Mouse (Mus musculus): ENCODE results near the gene Dbr1.
"Not testable (repeated sequence)": the region's sequence is repeated elsewhere in the genome, so short reads cannot be mapped to it uniquely, and the experiment has no call there.

The Dbr1 gene

GRCm38 (mm10) chr9:99575677-99576480 is at the start of gene Dbr1:
Gene Dbr1, plus strand, starts transcription at chr9:99575799.
- DNase-seq (ENCODE audit: extremely low spot score, low spot score) = peak; percentile 92

GRCm38 (mm10) chr9:99531865-99532264 is 43.7 kb upstream of the Dbr1 start:
- DNase-seq (ENCODE audit: extremely low spot score, low spot score) = no peak

GRCm38 (mm10) chr9:99546259-99546658 is 29.3 kb upstream of the Dbr1 start:
- no peak for DNase-seq (ENCODE audit: extremely low spot score, low spot score)

DNA sequence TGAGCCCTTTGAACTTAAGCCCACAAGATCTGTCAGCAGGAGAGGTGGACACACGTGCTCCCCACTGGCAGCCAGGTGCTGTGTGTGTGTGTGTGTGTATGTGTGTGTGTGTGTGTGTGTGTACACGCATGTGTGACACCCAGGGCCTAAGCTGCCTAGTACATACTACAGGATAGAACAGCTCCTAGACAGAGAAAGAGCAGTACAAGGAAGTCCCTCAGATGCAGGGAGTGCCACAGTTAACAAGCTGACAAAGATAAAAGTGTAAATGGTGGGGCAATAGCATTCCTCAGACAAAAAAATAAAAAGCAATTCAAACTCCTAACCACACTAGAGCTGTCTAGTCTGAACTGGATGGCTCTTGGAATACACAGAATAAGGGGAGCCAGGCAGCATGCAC is 23.5 kb upstream of the Dbr1 start:
- DNase-seq (ENCODE audit: extremely low spot score, low spot score) = no peak

DNA sequence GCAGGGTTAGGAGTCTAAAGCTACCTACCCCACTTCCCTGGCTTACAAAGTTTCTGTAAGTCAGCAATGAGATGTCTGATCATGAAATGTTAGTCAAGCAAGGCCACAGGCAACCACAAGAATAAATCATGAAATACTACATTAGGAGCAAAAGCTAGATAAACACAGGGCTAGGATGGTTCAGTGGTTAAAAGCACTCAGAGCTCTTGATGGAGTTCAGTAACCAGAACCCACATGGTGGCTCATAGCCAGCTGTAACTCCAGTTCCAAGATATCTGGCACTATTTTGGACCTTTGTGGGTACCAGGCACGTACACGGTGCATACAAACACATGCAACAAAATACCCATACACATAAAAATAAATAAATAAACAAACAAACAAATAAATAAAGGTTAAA is 22.6 kb upstream of the Dbr1 start:
- no peak for DNase-seq (ENCODE audit: extremely low spot score, low spot score)

DNA sequence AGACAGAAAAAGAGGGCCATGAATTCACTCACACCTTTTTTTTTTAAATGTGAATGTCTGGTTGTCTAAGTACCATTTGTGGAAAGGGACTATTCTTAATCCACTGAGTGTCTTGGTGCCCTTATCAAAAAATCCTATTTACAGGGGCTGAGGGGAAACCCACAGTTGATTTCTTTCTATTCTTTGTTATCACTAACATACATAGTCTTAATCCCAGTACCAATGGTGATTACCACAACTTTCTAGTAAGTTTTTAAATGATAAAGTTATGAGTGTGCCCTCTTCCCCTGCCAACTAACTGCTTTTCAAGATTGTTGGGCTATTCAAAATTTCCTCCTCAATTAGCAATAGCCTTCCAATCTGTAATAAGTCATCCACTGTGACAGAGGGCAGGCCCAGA is 21.5 kb upstream of the Dbr1 start:
- no peak for DNase-seq (ENCODE audit: extremely low spot score, low spot score)

GRCm38 (mm10) chr9:99555253-99555652 is 20.3 kb upstream of the Dbr1 start:
- DNase-seq (ENCODE audit: extremely low spot score, low spot score) = no peak

DNA sequence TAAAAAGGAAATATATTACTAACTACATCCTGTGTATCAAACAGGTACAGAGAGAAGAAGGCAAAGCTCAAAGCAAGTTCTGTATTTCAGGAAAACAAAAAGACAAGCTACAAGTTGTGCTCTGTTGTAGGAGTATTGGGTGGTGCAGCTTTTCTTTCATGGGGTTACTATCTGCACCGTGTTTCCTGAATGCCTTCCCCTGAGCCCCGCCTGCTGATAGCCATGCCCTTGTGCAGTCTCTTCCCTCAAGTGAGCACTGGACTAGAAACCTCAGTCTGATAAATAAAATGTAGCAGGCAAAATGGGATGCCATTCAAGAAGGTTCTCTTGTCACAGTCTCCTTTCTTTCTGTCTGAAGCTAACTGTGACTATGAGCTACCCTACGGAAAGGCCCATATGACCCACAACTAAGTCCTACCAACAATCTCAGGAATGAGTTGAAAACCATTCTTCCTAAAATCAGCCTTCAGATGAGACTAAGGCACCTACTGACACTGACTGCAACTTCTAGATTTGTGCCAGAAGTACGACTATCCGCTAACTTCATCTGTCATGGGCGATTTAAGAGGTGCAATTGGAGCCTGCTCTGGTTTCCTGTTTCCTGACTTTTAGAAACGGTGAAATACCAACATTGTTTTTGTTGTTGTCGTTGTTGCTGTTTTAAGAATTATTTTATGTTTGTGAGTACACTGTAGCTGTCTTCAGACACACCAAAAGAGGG is 17.9 kb upstream of the Dbr1 start:
- no peak for DNase-seq (ENCODE audit: extremely low spot score, low spot score)

DNA sequence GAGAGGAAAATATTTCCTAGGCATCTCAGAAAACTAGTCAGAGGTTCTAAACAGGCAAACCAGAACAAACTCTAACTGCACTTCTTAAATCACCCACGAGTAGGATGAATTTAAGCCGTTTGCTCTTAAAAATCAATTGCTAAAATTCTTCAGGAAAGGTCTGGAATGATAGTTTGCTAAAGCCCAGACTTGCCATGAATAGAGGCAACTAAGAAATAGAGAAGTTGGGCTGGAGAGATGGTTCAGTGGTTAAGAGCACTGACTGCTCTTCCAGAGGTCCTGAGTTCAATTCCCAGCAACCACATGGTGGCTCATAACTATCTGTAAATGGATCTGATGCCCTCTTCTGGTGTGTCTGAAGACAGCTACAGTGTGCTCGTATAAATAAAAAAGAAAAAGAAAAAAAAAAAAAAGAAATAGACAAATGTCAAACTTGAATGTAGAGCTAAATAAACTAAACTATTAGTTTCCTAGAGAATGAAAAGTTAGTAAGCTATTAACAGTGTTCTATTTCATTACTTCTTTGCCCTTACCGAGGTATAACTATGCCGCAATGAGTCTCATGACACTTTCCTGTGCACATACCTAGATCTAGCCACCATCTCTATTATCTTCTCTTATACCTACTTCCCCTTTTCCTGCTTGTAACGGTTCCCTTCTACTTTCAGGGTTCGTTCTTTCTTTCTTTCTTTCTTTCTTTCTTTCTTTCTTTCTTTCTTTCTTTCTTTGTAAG is 16.6 kb upstream of the Dbr1 start:
- DNase-seq (ENCODE audit: extremely low spot score, low spot score) = no peak

DNA sequence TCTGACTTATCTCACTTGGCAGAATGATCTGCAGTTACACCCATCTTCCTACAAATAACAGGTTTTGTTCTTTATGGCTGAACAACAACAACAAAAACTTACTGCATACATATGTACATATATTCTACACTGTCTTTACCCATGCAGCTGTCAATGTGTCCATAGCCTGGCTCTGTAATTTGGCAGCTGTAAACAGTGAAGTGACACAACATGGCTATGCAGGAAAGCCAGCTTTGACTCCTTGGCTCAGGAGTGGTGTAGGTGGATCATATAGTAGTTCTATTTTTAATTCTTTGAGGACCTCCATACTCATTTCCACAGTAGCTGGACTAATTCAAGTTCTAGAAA is 16.1 kb upstream of the Dbr1 start:
- DNase-seq (ENCODE audit: extremely low spot score, low spot score) = no peak

DNA sequence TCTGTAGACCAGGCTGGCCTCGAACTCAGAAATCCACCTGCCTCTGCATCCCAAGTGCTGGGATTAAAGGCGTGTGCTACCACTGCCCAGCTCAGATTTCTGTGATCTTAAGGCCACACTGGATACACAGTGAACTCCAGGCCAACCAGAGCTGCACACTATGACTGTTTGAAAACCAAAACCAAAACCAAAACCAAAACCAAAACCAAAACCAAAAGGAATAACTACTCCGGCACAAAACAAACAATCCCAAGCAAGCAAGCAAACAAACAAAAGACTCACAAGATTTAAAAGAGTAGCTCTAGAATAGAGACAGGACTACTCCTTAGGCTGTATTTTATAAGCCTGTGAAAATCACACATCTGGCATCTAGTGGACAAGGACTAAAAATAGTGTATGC is 15.2 kb upstream of the Dbr1 start:
- no peak for DNase-seq (ENCODE audit: extremely low spot score, low spot score)

DNA sequence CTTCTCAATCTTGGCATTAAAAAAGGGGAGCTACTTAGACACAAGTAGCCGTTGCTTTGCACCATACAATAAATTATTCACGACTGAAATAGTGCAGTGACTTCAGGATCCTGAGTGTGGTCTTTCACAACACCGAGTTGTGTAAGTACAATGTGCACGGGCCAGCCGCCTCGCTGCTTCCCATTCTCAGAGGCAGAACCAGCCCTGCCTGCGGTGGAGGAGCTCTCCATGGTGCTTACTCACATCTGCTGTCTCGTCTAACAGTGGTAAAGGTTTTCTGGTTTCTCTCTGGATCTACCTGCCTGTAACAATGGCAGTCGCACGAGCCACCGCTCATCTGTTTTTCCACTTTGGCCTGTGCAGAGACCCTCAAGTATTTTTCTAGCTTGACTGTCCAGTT is 11.9 kb upstream of the Dbr1 start:
- peak; percentile 53 for DNase-seq (ENCODE audit: extremely low spot score, low spot score)

DNA sequence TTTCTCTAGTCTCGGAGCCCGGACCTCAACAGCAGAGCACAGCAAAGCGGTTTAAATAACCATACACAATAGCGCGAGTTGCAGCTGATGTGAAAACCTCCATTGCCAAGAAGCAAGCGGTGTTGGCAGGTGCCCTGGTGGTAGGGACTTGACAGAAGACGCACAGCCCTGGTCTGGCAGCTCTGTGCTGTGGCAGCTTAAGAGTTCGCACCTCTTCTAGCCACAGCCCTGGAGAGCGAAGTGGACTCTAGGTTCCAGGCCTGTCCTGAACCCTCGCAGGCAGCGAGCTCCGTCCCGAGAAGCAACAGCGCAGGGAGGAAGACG is 7.6 kb upstream of the Dbr1 start:
- DNase-seq (ENCODE audit: extremely low spot score, low spot score) = no peak

DNA sequence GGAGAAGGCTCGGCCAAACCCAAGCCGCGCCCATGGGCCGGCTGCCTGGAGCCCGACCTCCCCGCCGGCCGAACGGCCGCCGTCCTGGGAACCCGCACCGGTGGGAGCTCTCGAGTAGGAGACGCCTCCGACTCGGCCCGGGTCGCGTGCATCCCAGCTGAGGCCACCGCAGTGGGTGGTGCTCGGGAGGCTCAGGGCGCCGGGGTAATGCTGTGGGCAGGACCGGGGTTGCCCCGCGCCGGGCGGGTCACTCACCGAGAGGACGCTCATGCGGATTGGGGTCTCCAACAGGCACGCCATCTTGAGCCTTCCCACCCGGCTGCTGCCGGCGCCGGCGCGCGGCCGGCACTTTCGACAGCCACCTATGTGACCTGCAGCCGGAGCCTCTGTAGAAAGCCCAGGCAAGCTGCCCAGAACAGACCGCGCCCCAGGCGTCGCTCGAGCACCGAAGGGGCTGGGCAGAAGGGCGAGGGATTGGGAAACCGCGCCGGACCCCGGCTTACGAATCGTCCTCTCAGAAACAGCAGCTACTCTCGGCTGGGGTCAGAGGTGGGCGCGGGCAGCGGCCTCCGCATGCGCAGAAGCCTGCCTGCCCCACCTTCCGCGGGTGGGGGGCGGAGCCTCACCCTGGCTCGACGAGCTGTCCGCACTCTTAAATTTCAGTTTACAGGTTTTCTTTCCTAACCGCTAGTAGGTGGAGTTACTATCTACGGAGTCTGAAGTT is 7.1 kb upstream of the Dbr1 start, which contains the start of gene Armc8:
Gene Armc8 (minus strand): TSS at position 553 of the 724 bp plus-strand sequence.
- peak; percentile 91 for DNase-seq (ENCODE audit: extremely low spot score, low spot score)

DNA sequence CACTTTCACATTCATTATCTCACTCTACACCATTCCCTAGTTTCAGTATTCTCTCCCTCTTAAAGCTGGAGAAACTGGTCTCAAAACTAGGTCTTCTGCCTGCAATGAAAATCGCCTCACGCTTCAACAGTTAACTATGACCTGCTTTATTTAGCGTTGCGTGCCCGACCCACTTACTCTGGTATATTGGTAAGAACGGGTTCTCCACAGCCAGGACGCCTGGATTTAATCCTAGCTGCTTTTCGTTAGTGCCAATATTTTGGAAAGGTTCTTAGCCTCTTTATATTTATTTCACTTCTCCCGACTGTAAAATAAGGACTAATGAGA is 6.6 kb upstream of the Dbr1 start:
- DNase-seq (ENCODE audit: extremely low spot score, low spot score) = peak; percentile 32

GRCm38 (mm10) chr9:99580655-99581054 is 5.1 kb downstream of the Dbr1 start:
- DNase-seq (ENCODE audit: extremely low spot score, low spot score) = peak; percentile 36

DNA sequence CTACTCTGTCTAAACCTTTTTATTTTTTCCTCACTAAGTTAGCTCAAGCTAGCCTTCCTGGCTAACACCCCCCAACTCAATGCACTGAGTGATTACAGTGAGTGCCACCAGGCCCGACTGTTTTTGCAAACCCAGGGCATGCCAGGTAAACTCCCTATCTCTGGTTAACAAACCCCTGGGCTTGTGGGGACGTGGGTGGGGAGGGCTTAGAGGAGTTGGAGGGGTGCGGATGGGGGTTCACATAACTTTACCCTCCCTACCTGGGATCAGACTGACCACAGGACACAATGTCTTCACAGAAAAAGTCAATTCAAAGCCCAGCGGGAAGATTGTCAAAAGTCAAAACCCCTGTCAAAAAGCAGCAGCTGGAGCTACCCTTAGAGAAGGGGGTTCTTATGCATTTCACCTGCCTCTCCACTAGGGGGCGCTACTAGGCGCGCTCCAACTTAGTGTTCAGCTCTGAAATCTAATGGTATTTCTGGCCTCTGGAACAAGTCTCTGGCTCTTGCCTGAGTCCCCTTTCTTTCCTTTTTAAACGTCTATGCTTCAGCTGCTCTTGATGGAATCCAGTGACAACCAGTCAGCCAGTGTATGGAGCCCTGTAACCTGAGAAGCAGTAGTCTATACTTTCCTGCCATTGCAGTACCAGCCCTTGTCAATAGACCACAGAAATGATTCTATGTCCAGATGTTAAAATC is 12.1 kb downstream of the Dbr1 start:
- DNase-seq (ENCODE audit: extremely low spot score, low spot score) = peak; percentile 71

DNA sequence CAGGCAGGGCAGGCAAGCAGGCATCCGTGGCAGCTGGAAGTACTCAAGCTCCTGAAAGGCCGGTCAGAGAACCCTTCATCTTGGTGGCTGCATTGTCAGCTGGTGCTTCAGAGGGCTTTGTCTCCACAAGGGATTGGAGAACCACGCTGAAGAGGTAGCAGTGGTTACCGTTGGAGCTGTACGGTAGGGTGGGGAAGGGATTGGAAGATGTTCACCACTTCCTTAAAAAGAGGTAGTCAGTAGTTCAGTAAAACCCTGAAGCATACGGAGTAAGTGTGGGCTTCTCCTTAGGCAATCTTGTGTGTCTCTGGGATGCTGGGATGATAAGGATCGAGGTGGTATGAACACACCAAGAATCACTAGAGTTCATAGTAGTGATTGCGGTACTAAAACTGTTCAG is 15.5 kb downstream of the Dbr1 start:
- DNase-seq (ENCODE audit: extremely low spot score, low spot score) = no peak

DNA sequence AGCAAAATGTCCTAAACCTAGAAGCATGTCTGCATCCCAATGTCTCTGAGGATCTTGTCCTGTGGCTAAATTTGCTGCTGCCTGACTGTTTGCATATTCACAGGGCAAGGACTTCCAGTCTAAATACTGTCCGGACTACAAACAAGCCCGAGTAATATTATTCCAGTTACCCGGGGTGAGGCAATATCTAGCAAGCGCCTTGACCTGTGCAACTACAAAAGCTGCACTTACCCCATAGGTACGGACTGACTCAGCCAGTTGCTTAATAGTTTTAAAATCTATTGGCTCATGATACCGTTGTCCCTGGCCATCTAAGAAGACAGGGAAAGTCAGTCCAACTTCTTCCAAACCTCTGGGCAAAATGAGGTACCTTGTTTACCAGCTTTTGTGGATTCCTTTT is 23.5 kb downstream of the Dbr1 start:
- not testable (repeated sequence) for DNase-seq (ENCODE audit: extremely low spot score, low spot score)

- DNase-seq (ENCODE audit: extremely low spot score, low spot score) = no peak
These were observed 28.0 kb downstream of the Dbr1 start for GRCm38 (mm10) chr9:99603566-99603965.

GRCm38 (mm10) chr9:99612202-99612601 is 36.6 kb downstream of the Dbr1 start, which contains the start of gene A4gnt:
Gene A4gnt, plus strand, starts transcription at chr9:99612502.
- DNase-seq (ENCODE audit: extremely low spot score, low spot score) = no peak
